Mouse (Mus musculus): ENCODE measurements at regions not wholly inside any gene's neighbourhood (a gene's known extent, or its start where the extent isn't known, plus 50 kb on each side); places are given as distances from the start of the nearest gene placed in this dataset.

GRCm38 (mm10) chr10:121202531-121202930 is 148.5 kb downstream of the Tbc1d30 start:
- no peak for TF ChIP-seq POLR2A (IDR thresholded peaks at IDR 0.05; ENCODE audit: control insufficient read depth, low read depth, low read length)
- TF ChIP-seq CTCF (IDR thresholded peaks at IDR 0.05; ENCODE audit: control insufficient read depth, insufficient read depth, insufficient replicate concordance, low read depth, low read length) = no peak

All from testis, adult 2 months (tissue).